Mouse (Mus musculus) megakaryocyte, embryonic 14.5 days (primary cell): ENCODE data around the gene Gm17334. TPM values are rescaled to one million over a fixed set of nuclear protein-coding genes. Genes with fewer than 3 reads are reported as not detected.

Experiments
- H3K27me3 ChIP-seq: replicated peaks from 2 replicates; pipeline ENCODE3; 2012; ENCODE audit warnings: inconsistent platforms
- H3K36me3 ChIP-seq: replicated peaks from 2 replicates; pipeline ENCODE3; 2012; ENCODE audit warnings: low read length, inconsistent platforms, mixed read lengths
- H3K4me1 ChIP-seq: 2 replicates; pipeline ENCODE4 v1.6.1; 2012; ENCODE audit warnings: inconsistent platforms
- H3K4me3 ChIP-seq: replicated peaks from 2 replicates; pipeline ENCODE3; 2012; ENCODE audit warnings: moderate library complexity, mild to moderate bottlenecking, inconsistent platforms
- H3K9me3 ChIP-seq: 2 replicates; pipeline ENCODE4 v1.6.1; 2012; ENCODE audit warnings: inconsistent platforms
- FLI1 ChIP-seq: IDR thresholded peaks from 2 replicates; pipeline ENCODE4 v1.6.1; 2012; ENCODE audit warnings: low read length, inconsistent platforms, mixed read lengths
- GATA1 ChIP-seq: IDR thresholded peaks from 3 replicates; pipeline ENCODE4 v1.6.1; 2012; ENCODE audit warnings: mixed read lengths, low read length, inconsistent platforms, borderline replicate concordance
- polyA plus RNA-seq: library from polyadenylated mRNA; stranded (reverse); fragments of >175 nt; gene quantifications from 2 replicates; pipeline ENCODE4 v1.2.3, GENCODE M21; 2012; ENCODE audit warnings: low replicate concordance; ENCODE audit not compliant: insufficient read depth

The Gm17334 gene
- polyA plus RNA-seq, 1 experiment, result not detected

GRCm38 (mm10) chr11:53785311-53785936 is 12.4 kb upstream of the Gm17334 start:
- H3K36me3 ChIP-seq, result peaks cover 18% of the 10 kb centered on the region
- H3K4me3 ChIP-seq, result no peak overlapping the region
- H3K27me3 ChIP-seq, result no peaks in the 10 kb centered on the region
- peaks cover 5% of the 10 kb centered on the region for H3K9me3 ChIP-seq
- no peak for TF ChIP-seq FLI1
- peaks cover 55% of the 10 kb centered on the region for H3K4me1 ChIP-seq

DNA sequence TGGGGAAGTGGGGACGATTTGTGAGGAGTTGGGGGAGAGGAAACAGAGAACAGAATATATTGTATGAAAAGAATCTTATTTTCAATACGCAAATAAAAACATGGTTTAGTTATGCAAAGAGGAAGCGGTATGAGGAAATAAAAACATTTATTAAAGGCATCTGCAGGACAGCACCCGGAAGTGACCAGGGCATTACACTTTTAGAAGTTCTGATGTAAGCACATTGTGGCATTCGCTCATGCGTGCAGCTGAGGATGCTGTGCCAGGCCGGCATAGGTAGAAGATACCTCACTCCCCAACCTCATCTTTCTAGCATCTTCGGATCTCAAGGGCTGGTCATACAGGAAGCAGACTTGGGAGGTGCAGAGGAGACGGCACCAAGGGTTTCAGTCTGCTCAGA is 10.3 kb upstream of the Gm17334 start:
- H3K4me1 ChIP-seq, result peaks cover 52% of the 10 kb centered on the region

DNA sequence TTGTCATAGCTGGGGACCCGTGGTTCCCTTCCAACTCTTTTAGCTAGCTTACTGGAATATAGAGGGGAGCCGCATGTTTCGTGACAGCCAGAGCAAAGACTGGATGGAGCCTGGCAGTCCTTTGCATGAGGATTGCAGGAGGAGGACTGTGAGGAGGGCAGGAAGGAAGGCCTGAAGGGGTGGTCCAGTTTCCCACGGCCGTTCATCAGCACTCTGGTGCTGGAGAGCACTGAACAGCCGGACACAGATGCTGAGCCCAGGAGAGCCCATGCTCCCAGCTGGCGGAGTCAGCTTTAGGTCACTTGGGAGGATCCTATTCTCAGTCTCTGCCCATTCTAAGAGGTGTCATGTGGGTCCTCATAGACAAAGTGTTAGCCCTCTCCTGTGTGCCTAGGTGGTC is 9.0 kb upstream of the Gm17334 start:
- Histone ChIP-seq H3K4me1 (peaks cover 49% of the 10 kb centered on the region), H3K36me3 (peaks cover 45% of the 10 kb centered on the region)

More for the DNA sequence above, 10.3 kb upstream of the Gm17334 start:
- Histone ChIP-seq H3K4me3 (no peak overlapping the region), H3K9me3 (no peaks in the 10 kb centered on the region), H3K27me3 (no peaks in the 10 kb centered on the region), H3K36me3 (peaks cover 31% of the 10 kb centered on the region)
- TF ChIP-seq FLI1, result no peak
- no peak for TF ChIP-seq GATA1

GRCm38 (mm10) chr11:53781201-53781775 is 8.3 kb upstream of the Gm17334 start:
- Histone ChIP-seq H3K9me3 (no peaks in the 10 kb centered on the region), H3K36me3 (peaks cover 51% of the 10 kb centered on the region), H3K4me1 (peaks cover 42% of the 10 kb centered on the region), H3K4me3 (no peak overlapping the region), H3K27me3 (no peaks in the 10 kb centered on the region)
- TF ChIP-seq GATA1 (no peak), FLI1 (no peak)

More for the DNA sequence above, 9.0 kb upstream of the Gm17334 start:
- H3K9me3 ChIP-seq, result no peaks in the 10 kb centered on the region
- no peak overlapping the region for H3K4me3 ChIP-seq
- no peak for TF ChIP-seq FLI1
- no peak for TF ChIP-seq GATA1
- H3K27me3 ChIP-seq, result no peaks in the 10 kb centered on the region

DNA sequence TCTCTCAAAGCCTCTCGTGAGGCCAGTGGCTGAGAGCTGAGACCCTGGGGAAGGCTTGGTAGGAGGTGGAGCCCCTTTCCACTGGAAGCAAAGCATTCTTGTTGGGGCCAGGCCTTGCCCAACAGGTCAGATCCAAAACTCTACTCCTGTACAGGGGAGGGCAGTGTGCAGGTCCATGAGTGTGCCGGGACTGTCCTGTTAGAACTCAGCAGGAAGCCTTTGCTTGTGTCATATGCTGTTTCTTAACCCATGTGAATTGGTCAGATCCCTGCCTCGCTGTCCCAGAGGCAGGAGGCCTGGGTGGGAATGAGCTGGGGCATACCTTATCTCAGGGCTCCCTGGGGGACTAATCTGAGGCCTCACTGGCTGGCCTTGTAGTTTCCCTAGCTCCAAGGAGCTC is 7.3 kb upstream of the Gm17334 start:
- H3K27me3 ChIP-seq, result no peaks in the 10 kb centered on the region
- H3K4me3 ChIP-seq, result no peak overlapping the region
- TF ChIP-seq GATA1 (no peak), FLI1 (no peak)
- H3K4me1 ChIP-seq, result peaks cover 32% of the 10 kb centered on the region
- no peaks in the 10 kb centered on the region for H3K9me3 ChIP-seq
- H3K36me3 ChIP-seq, result peaks cover 62% of the 10 kb centered on the region

GRCm38 (mm10) chr11:53779808-53780207 is 6.8 kb upstream of the Gm17334 start:
- peaks cover 32% of the 10 kb centered on the region for H3K4me1 ChIP-seq
- no peaks in the 10 kb centered on the region for H3K27me3 ChIP-seq
- no peak for TF ChIP-seq GATA1
- TF ChIP-seq FLI1, result no peak
- H3K4me3 ChIP-seq, result no peak overlapping the region
- H3K36me3 ChIP-seq, result peaks cover 66% of the 10 kb centered on the region
- no peaks in the 10 kb centered on the region for H3K9me3 ChIP-seq

DNA sequence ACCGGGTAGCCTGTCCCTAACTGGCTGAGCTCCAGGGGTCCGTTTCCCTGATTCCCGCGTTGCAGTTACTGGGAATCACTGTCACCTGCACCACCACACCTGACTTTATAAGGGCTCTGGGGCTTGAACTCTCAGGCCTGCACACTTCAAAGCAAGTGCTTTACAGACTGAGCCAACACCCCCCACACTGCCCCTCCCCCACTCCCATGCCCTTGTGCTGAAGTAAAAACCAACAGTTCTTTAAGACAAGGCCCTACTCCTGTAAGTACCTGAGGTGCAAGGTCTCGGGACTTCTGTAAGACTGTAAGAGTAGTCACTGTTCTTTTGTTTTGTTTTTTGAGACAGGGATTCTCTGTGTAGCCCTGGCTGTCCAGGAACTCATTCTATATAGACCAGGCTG is 5.5 kb upstream of the Gm17334 start:
- TF ChIP-seq GATA1 (no peak), FLI1 (no peak)
- H3K27me3 ChIP-seq, result no peaks in the 10 kb centered on the region
- no peaks in the 10 kb centered on the region for H3K9me3 ChIP-seq
- no peak overlapping the region for H3K4me3 ChIP-seq
- peaks cover 39% of the 10 kb centered on the region for H3K4me1 ChIP-seq
- H3K36me3 ChIP-seq, result peaks cover 80% of the 10 kb centered on the region

DNA sequence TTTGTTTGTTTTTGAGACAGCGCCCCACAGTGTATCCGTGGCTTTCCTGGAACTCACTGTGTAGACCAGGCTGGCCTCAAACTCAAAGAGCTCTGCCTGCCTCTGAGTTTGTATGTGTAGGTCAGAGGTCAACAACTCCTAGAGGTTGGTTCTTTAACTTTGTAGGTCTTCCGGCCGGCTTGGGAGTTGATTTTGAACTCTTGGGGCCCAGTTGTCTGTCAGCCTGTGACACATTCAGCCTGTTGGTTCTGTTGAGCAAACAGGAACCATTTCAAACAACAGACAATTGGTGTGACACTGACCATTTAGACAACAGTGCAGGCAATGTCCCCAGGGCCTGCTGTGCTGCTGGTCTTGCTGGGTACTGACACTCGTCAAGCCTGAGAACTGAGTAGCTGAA is 4.7 kb upstream of the Gm17334 start:
- Histone ChIP-seq H3K36me3 (peaks cover 87% of the 10 kb centered on the region), H3K4me3 (no peak overlapping the region), H3K27me3 (no peaks in the 10 kb centered on the region), H3K4me1 (peaks cover 44% of the 10 kb centered on the region), H3K9me3 (no peaks in the 10 kb centered on the region)
- TF ChIP-seq GATA1, result no peak

- TF ChIP-seq GATA1 (no peak), FLI1 (no peak)
- peaks cover 69% of the 10 kb centered on the region for H3K4me1 ChIP-seq
- no peaks in the 10 kb centered on the region for H3K9me3 ChIP-seq
- H3K27me3 ChIP-seq, result no peaks in the 10 kb centered on the region
- H3K4me3 ChIP-seq, result no peak overlapping the region
- peaks cover 82% of the 10 kb centered on the region for H3K36me3 ChIP-seq
Observed at GRCm38 (mm10) chr11:53774659-53775255, 1.8 kb upstream of the Gm17334 start.

GRCm38 (mm10) chr11:53773641-53774360 is 814 bp upstream of the Gm17334 start:
- Histone ChIP-seq H3K4me3 (peak overlapping the region; percentile 52), H3K4me1 (peaks cover 69% of the 10 kb centered on the region), H3K36me3 (peaks cover 72% of the 10 kb centered on the region), H3K9me3 (no peaks in the 10 kb centered on the region), H3K27me3 (no peaks in the 10 kb centered on the region)
- TF ChIP-seq GATA1 (no peak), FLI1 (no peak)
